Comparison of ENCODE assay signal across 12 mouse cellular contexts in the genomic region with DNA sequence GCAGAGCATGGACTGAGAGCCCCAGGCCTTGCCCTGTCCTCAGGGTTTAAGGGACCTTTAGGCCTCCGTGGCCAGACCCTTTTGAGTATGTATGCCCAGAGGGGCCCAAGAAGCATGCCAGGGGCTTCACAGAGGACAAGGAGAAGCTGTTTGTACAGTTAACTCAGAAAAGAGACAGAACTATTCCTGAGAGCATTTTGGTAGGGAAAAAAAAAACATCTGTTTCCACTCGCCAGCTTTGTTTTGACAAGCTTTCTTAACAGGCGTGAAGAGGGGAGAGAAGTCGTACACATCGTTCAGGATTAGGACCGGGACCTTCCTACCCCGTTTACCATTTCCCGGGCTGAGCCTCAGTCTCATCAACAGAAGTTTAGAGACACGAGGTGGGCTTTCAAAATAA.
DNase-seq lines count a peak whose midpoint lies in the region; ATAC-seq and TF ChIP-seq lines count a peak whose summit lies in the region.
"Had no signal": no experiment of that assay in that cellular context is flagged by ENCODE, and none has a peak within 500 bp of the region (broad histone marks: within the 10 kb centered on the region; RNA-seq: fewer than 3 reads in every experiment).

No protein-coding gene starts in this region.

- H3K4me2 ChIP-seq in intestine, embryonic 14.5 days (ENCODE audit: low read length): no peak overlapping the region; the same call in 1 of the 2 replicates
- no peak overlapping the region for H3K4me2 ChIP-seq in intestine, postnatal 0 days (replicated peaks; ENCODE audit: low read depth)
- H3K4me2 ChIP-seq in embryonic facial prominence, embryonic 12.5 days (replicated peaks): peak overlapping the region; percentile 30
- H3K4me2 ChIP-seq: heart, embryonic 12.5 days had no signal

- WGBS in intestine, embryonic 14.5 days: 28% methylated on average over 9 of the region's 9 CpGs
- 55% methylated on average over 9 of the region's 9 CpGs for WGBS in intestine, postnatal 0 days
- 6% methylated on average over 9 of the region's 9 CpGs for WGBS in embryonic facial prominence, embryonic 12.5 days
- WGBS in limb, embryonic 10.5 days: 15% methylated on average over 9 of the region's 9 CpGs

- H3K36me3 ChIP-seq in intestine, embryonic 14.5 days (ENCODE audit: control insufficient read depth, insufficient read depth, low read length): no peaks in the 10 kb centered on the region
- no peaks in the 10 kb centered on the region for H3K36me3 ChIP-seq in intestine, postnatal 0 days (ENCODE audit: control insufficient read depth, insufficient read depth)
- H3K36me3 ChIP-seq in embryonic facial prominence, embryonic 12.5 days: no peaks in the 10 kb centered on the region
- H3K36me3 ChIP-seq in limb, embryonic 10.5 days: no peaks in the 10 kb centered on the region
- H3K36me3 ChIP-seq: heart, embryonic 12.5 days had no signal

- no peaks in the 10 kb centered on the region for H3K27me3 ChIP-seq in intestine, embryonic 14.5 days (replicated peaks; ENCODE audit: control insufficient read depth, insufficient read depth, low read length)
- no peaks in the 10 kb centered on the region for H3K27me3 ChIP-seq in intestine, postnatal 0 days (replicated peaks; ENCODE audit: control insufficient read depth, insufficient read depth, low read length)
- H3K27me3 ChIP-seq in embryonic facial prominence, embryonic 12.5 days: peaks cover 6% of the 10 kb centered on the region; the same call in 1 of the 2 replicates
- peaks cover 98% of the 10 kb centered on the region for H3K27me3 ChIP-seq in limb, embryonic 10.5 days (ENCODE audit: low read depth, poor library complexity, severe bottlenecking)
- H3K27me3 ChIP-seq: heart, embryonic 12.5 days had no signal

- peaks cover 23% of the 10 kb centered on the region for H3K4me1 ChIP-seq in intestine, embryonic 14.5 days (replicated peaks; ENCODE audit: control insufficient read depth, insufficient read depth, low read length)
- no peaks in the 10 kb centered on the region for H3K4me1 ChIP-seq in intestine, postnatal 0 days (replicated peaks; ENCODE audit: control insufficient read depth, insufficient read depth, low read length)
- H3K4me1 ChIP-seq in embryonic facial prominence, embryonic 12.5 days: peaks cover 54% of the 10 kb centered on the region
- peaks cover 65% of the 10 kb centered on the region for H3K4me1 ChIP-seq in limb, embryonic 10.5 days

- ATAC-seq in intestine, embryonic 14.5 days (replicated peaks; ENCODE audit: low FRiP score, low TSS enrichment, low read depth): no peak
- ATAC-seq in intestine, postnatal 0 days: no peak
- ATAC-seq in embryonic facial prominence, embryonic 12.5 days (ENCODE audit: insufficient number of reproducible peaks, insufficient read depth, low FRiP score, low TSS enrichment): no peak

- peak; percentile 61 for DNase-seq in intestine, embryonic 14.5 days (ENCODE audit: low spot score)
- DNase-seq in embryo, embryonic 10.5 days (ENCODE audit: low spot score): peak; percentile 63
- no peak for DNase-seq in limb, embryonic 10.5 days (ENCODE audit: low spot score)
- no peak for DNase-seq in thymus, postnatal 10 days (ENCODE audit: low spot score in 2 of 2)
- no peak for DNase-seq in T-cell, adult 2 months (ENCODE audit: low spot score)
- DNase-seq: cerebellum, adult 11 months; gastrocnemius, postnatal 36 days; lung, adult 2 months had no signal

- peak overlapping the region; percentile 51; the same call in 1 of the 2 replicates for H3K27ac ChIP-seq in intestine, embryonic 14.5 days (ENCODE audit: low read depth)
- no peak overlapping the region for H3K27ac ChIP-seq in intestine, postnatal 0 days (ENCODE audit: low read depth, low read length)
- H3K27ac ChIP-seq in embryonic facial prominence, embryonic 12.5 days: peak overlapping the region; percentile 79
- peak overlapping the region; percentile 53; the same call in 1 of the 2 replicates for H3K27ac ChIP-seq in limb, embryonic 10.5 days
- H3K27ac ChIP-seq: layer of hippocampus, adult 2 months had no signal

- no peak overlapping the region for H3K4me3 ChIP-seq in intestine, embryonic 14.5 days (ENCODE audit: low read depth, low read length)
- H3K4me3 ChIP-seq in intestine, postnatal 0 days (ENCODE audit: low read depth, low read length): no peak overlapping the region
- no peak overlapping the region for H3K4me3 ChIP-seq in embryonic facial prominence, embryonic 12.5 days
- H3K4me3 ChIP-seq in limb, embryonic 10.5 days: no peak overlapping the region
- H3K4me3 ChIP-seq: heart, embryonic 12.5 days; layer of hippocampus, adult 2 months had no signal

- TF ChIP-seq CTCF in intestine, postnatal 0 days (IDR thresholded peaks at IDR 0.05; ENCODE audit: low read depth): no peak

- H3K9me3 ChIP-seq in intestine, embryonic 14.5 days (ENCODE audit: control insufficient read depth, low read length): no peaks in the 10 kb centered on the region
- no peaks in the 10 kb centered on the region for H3K9me3 ChIP-seq in intestine, postnatal 0 days (ENCODE audit: control insufficient read depth)
- no peaks in the 10 kb centered on the region for H3K9me3 ChIP-seq in embryonic facial prominence, embryonic 12.5 days
- no peaks in the 10 kb centered on the region for H3K9me3 ChIP-seq in limb, embryonic 10.5 days (replicated peaks)
- H3K9me3 ChIP-seq: heart, embryonic 12.5 days had no signal

- no peak overlapping the region for H3K9ac ChIP-seq in intestine, embryonic 14.5 days (ENCODE audit: low read length)
- no peak overlapping the region for H3K9ac ChIP-seq in intestine, postnatal 0 days (ENCODE audit: low read depth, low read length)
- H3K9ac ChIP-seq in embryonic facial prominence, embryonic 12.5 days: 0 out of 2 replicates have a peak overlapping the region, but pooled peaks have one; percentile 8
- H3K9ac ChIP-seq: heart, embryonic 12.5 days had no signal

Comparison
In these comparisons a context has a peak if more than half of its experiments do, and no peak if none do; other contexts are left out.
1. DNase-seq: peak in intestine, embryonic 14.5 days (single experiment) and embryo, embryonic 10.5 days (single experiment); none in limb, embryonic 10.5 days (single experiment), thymus, postnatal 10 days (0 of 2) and T-cell, adult 2 months (single experiment).